In the genomic region with DNA sequence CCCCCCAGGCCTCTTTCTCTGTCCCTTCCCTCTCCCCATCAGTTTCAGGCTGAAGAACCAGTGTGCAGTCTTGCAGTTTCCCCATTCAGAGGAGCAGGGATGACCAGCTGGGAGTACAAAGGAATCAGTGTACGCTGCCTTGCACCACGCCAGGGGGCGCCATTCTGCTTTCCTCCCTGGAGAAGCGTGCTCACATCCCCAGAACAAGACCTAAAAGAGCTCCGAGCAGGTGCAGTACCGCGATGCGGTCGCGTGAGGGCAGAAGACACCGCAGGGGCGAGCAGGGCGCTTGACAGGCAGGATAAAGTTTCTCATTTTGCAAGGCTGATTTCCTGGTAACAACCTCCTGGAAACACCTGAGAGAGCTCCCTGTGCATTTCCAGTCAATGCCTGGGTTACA, we compare ENCODE assay signal across 8 mouse cellular contexts. TPM values are rescaled to one million over a fixed set of nuclear protein-coding genes. Genes with fewer than 3 reads are reported as not detected.
DNase-seq lines count a peak whose midpoint lies in the region; ATAC-seq lines count a peak whose summit lies in the region.

No protein-coding gene starts in this region.

- DNase-seq in MEL-GATA-1-ER (ENCODE audit: extremely low read depth, low read depth) = peak; percentile 85
- peak; percentile 83 to 90 for DNase-seq in cerebellum, adult 18-20 months
- DNase-seq in heart, postnatal 25 days (ENCODE audit: low spot score) = peak; percentile 71
- peak; percentile 94 to 97 for DNase-seq in layer of hippocampus, adult 18-20 months (ENCODE audit: low spot score in 2 of 2)
- DNase-seq in lung, adult 18-20 months = peak; percentile 91 to 94
- peak; percentile 93 for DNase-seq in ovary, postnatal 36 days (ENCODE audit: low spot score)
- peak; percentile 97 for DNase-seq in thymus, postnatal 14 days

- ATAC-seq in forebrain, embryonic 16.5 days = peak; percentile 82

- H3K36me3 ChIP-seq in forebrain, embryonic 16.5 days (ENCODE audit: control insufficient read depth, insufficient read depth) = no peaks in the 10 kb centered on the region

- H3K9me3 ChIP-seq in forebrain, embryonic 16.5 days (ENCODE audit: control insufficient read depth, low read length) = no peaks in the 10 kb centered on the region

- no peaks in the 10 kb centered on the region for H3K27me3 ChIP-seq in forebrain, embryonic 16.5 days (replicated peaks; ENCODE audit: control insufficient read depth, insufficient read depth, low read length)

- no peak overlapping the region for H3K9ac ChIP-seq in forebrain, embryonic 16.5 days (replicated peaks; ENCODE audit: low read depth, low read length)

- H3K27ac ChIP-seq in forebrain, embryonic 16.5 days (ENCODE audit: low read length) = no peak overlapping the region

- 0 out of 2 replicates have a peak, but pooled peaks cover 4% of the 10 kb centered on the region for H3K4me1 ChIP-seq in forebrain, embryonic 16.5 days (replicated peaks; ENCODE audit: control insufficient read depth, insufficient read depth, low read length)

- no peak overlapping the region for H3K4me3 ChIP-seq in forebrain, embryonic 16.5 days (replicated peaks; ENCODE audit: low read length)

- WGBS in forebrain, embryonic 16.5 days = under 1% methylated on average over 13 of the region's 13 CpGs

- intact Hi-C loops in heart, postnatal 25 days (cut with DNase I) = loop anchor here (1.0 kb wide), 1 partner anchor 58 kb away; no protein-coding TSS in a partner anchor

- no peak overlapping the region for H3K4me2 ChIP-seq in forebrain, embryonic 16.5 days (ENCODE audit: low read length)

RNA-seq across cellular contexts. Expression of gene Tmem270, which starts 0.6 kb away (rescaled TPM):
- not detected in 2 replicates for polyA plus RNA-seq in forebrain, embryonic 16.5 days (2015; fragmentation: Nextera tagmentation; extraction: Ambion mirVana)
- not detected for total RNA-seq in heart, postnatal 25 days (2021)
- total RNA-seq in layer of hippocampus, adult 18-20 months (2021) = not detected

RNA-seq across cellular contexts. Expression of gene Cldn13, which starts 8.2 kb away (rescaled TPM):
- not detected in 2 replicates for polyA plus RNA-seq in forebrain, embryonic 16.5 days (2015; fragmentation: Nextera tagmentation; extraction: Ambion mirVana)
- not detected for total RNA-seq in heart, postnatal 25 days (2021)
- total RNA-seq in layer of hippocampus, adult 18-20 months (2021) = not detected

RNA-seq across cellular contexts. Expression of gene Mettl27, which starts 25.0 kb away (rescaled TPM):
- polyA plus RNA-seq in forebrain, embryonic 16.5 days (2015; fragmentation: Nextera tagmentation; extraction: Ambion mirVana) = 8.4 and 10.6 TPM in 2 replicates
- total RNA-seq in heart, postnatal 25 days (2021) = 1 to 10 TPM; 5.0 to 5.6 TPM
- total RNA-seq in layer of hippocampus, adult 18-20 months (2021) = 1 to 10 TPM; 7.5 to 8.6 TPM

RNA-seq across cellular contexts. Expression of gene Cldn4, which starts 39.6 kb away (rescaled TPM):
- not detected in 2 replicates for polyA plus RNA-seq in forebrain, embryonic 16.5 days (2015; fragmentation: Nextera tagmentation; extraction: Ambion mirVana)
- not detected for total RNA-seq in heart, postnatal 25 days (2021)
- total RNA-seq in layer of hippocampus, adult 18-20 months (2021) = not detected
